Mouse (Mus musculus) hindbrain, embryonic 15.5 days (tissue): ENCODE measurements around the gene 4930432K21Rik. TPM values are rescaled to one million over a fixed set of nuclear protein-coding genes. Genes with fewer than 3 reads are reported as not detected.
A peak's percentile ranks its signal among the peaks of the same experiment; 100 is the strongest.

ENCODE experiments used
- ATAC-seq: fragments of 200-750 bp; cut with Nextera tagmentation; 2 replicates; pipeline ENCODE4 v1.8.0; 2017; ENCODE audit warnings: low read depth, moderate number of reproducible peaks, moderate TSS enrichment; ENCODE audit not compliant: low FRiP score
- H3K27ac ChIP-seq: fragments of 300-500 bp; sonication (generic); replicated peaks from 2 replicates; pipeline ENCODE4 v1.5.1; 2015; ENCODE audit warnings: mild to moderate bottlenecking, inconsistent platforms
- H3K27me3 ChIP-seq: fragments of 300-500 bp; sonication (generic); 2 replicates; pipeline ENCODE4 v1.6.1; 2015; ENCODE audit warnings: control low read depth, inconsistent platforms
- H3K36me3 ChIP-seq: fragments of 300-500 bp; sonication (generic); 2 replicates; pipeline ENCODE4 v1.6.1; 2015; ENCODE audit warnings: control low read depth, inconsistent platforms
- H3K4me1 ChIP-seq: fragments of 300-500 bp; sonication (generic); replicated peaks from 2 replicates; pipeline ENCODE4 v1.6.1; 2015; ENCODE audit warnings: control low read depth, inconsistent platforms
- H3K4me2 ChIP-seq: fragments of 300-500 bp; sonication (generic); 2 replicates; pipeline ENCODE4 v1.6.1; 2015; ENCODE audit warnings: moderate library complexity, mild to moderate bottlenecking, inconsistent platforms
- H3K4me3 ChIP-seq: fragments of 300-500 bp; sonication (generic); 2 replicates; pipeline ENCODE4 v1.5.1; 2015; ENCODE audit warnings: mild to moderate bottlenecking, inconsistent platforms
- H3K9ac ChIP-seq: fragments of 300-500 bp; sonication (generic); 2 replicates; pipeline ENCODE4 v1.6.1; 2015; ENCODE audit warnings: inconsistent platforms
- H3K9me3 ChIP-seq: fragments of 300-500 bp; sonication (generic); 2 replicates; pipeline ENCODE4 v1.6.1; 2016; ENCODE audit warnings: control low read depth, inconsistent platforms
- WGBS: fragments of 180-500 bp; shearing (Covaris S2); methylation state at CpG from one replicate; pipeline ENCODE4 v1.1.7; 2015; 5-methylcytosine and 5-hydroxymethylcytosine counted together
- polyA plus RNA-seq: library from polyadenylated mRNA; unstranded; fragments of >200 nt; fragmentation: Nextera tagmentation; extraction: Ambion mirVana; gene quantifications from 2 replicates; pipeline ENCODE4 v1.2.1, GENCODE M21; 2015

Gene 4930432K21Rik
- polyA plus RNA-seq, 1 experiment from 2014 or later, result 2.3 TPM

GRCm38 (mm10) chr8:84184085-84185043, 36.5 kb downstream of the 4930432K21Rik start:
- Histone ChIP-seq H3K36me3 (no peaks in the 10 kb centered on the region), H3K27me3 (0 out of 2 replicates have a peak, but pooled peaks cover 3% of the 10 kb centered on the region), H3K4me1 (peaks cover 54% of the 10 kb centered on the region), H3K4me2 (peak overlapping the region; percentile 78), H3K9me3 (no peaks in the 10 kb centered on the region), H3K4me3 (peak overlapping the region; percentile 71), H3K27ac (peak overlapping the region; percentile 89), H3K9ac (peak overlapping the region; percentile 86)
- peak; percentile 27; the same call in 1 of the 2 replicates for ATAC-seq
- 15% methylated on average over 21 of the region's 21 CpGs for WGBS

- H3K4me3 ChIP-seq, result peak within 1 kb of the TSS; percentile 71
- 0 out of 2 replicates have a peak, but pooled peaks cover 3% of the 10 kb centered on the region for H3K27me3 ChIP-seq
- no peak for ATAC-seq
- H3K27ac ChIP-seq, result peak within 1 kb of the TSS; percentile 89
- peaks cover 47% of the 10 kb centered on the region for H3K4me1 ChIP-seq
- no peaks in the 10 kb centered on the region for H3K36me3 ChIP-seq
- no peaks in the 10 kb centered on the region for H3K9me3 ChIP-seq
- H3K9ac ChIP-seq, result peak within 1 kb of the TSS; percentile 86
- WGBS, result 95% methylated on average over 7 of the region's 7 CpGs
- H3K4me2 ChIP-seq, result peak within 1 kb of the TSS; percentile 78
Measured at GRCm38 (mm10) chr8:84185117-84185516, 37.3 kb downstream of the 4930432K21Rik start, which contains the start of gene Nanos3. Gene Nanos3, minus strand, starts transcription at chr8:84185217.

- 0 out of 2 replicates have a peak, but pooled peaks have one; percentile 12 for ATAC-seq
- no peak overlapping the region for H3K27ac ChIP-seq
- H3K4me3 ChIP-seq, result peak overlapping the region; percentile 25
- WGBS, result 1% methylated on average over 12 of the region's 12 CpGs
- H3K4me1 ChIP-seq, result peaks cover 33% of the 10 kb centered on the region
- 0 out of 2 replicates have a peak, but pooled peaks cover 3% of the 10 kb centered on the region for H3K27me3 ChIP-seq
- 0 out of 2 replicates have a peak overlapping the region, but pooled peaks have one; percentile 21 for H3K9ac ChIP-seq
- H3K9me3 ChIP-seq, result no peaks in the 10 kb centered on the region
- no peaks in the 10 kb centered on the region for H3K36me3 ChIP-seq
- H3K4me2 ChIP-seq, result peak overlapping the region; percentile 58
Measured at GRCm38 (mm10) chr8:84186547-84186946, 38.7 kb downstream of the 4930432K21Rik start.

DNA sequence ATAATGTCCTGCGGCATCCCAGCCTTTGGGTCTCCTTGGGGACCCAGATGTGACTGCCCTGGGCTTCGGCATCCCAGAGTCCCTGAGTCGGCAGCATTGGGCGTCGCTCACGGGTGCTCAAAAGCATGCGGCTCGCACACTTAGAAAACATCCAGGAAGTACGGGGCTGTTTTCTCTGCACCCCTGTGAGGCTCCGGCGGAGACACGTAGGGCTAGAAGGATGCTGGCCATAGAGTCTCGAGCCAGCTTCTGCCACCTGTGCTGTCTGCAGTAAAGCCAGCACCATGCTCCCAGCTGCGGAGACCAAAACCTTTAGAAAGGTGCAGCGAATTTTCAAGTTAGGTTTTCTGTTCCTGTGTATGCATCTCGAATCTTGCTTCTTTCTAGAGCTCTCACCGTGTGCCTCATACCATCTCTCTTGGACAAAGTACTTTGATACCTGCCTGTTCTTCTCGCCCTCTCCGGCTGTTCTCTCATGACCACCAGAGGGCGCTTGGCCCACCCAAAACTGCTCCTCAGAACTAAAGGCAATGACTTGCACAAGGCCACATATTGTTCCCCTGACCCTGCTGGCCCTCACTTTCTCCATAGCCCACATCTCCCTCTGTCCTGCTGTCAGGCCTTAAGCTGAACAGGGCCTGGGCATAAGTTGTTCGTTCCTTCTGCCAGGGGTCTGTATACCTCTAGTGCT, 39.4 kb downstream of the 4930432K21Rik start:
- Histone ChIP-seq H3K27ac (no peak overlapping the region), H3K36me3 (no peaks in the 10 kb centered on the region), H3K27me3 (0 out of 2 replicates have a peak, but pooled peaks cover 3% of the 10 kb centered on the region), H3K4me1 (peaks cover 29% of the 10 kb centered on the region), H3K4me2 (peak overlapping the region; percentile 58), H3K4me3 (peak overlapping the region; percentile 25), H3K9ac (0 out of 2 replicates have a peak overlapping the region, but pooled peaks have one; percentile 21), H3K9me3 (no peaks in the 10 kb centered on the region)
- ATAC-seq, result no peak
- 4% methylated on average over 21 of the region's 21 CpGs for WGBS

GRCm38 (mm10) chr8:84188671-84189070, 40.8 kb downstream of the 4930432K21Rik start:
- Histone ChIP-seq H3K4me2 (no peak overlapping the region), H3K27ac (no peak overlapping the region), H3K9me3 (no peaks in the 10 kb centered on the region), H3K27me3 (0 out of 2 replicates have a peak, but pooled peaks cover 3% of the 10 kb centered on the region), H3K4me3 (no peak overlapping the region), H3K9ac (no peak overlapping the region), H3K4me1 (peaks cover 28% of the 10 kb centered on the region), H3K36me3 (no peaks in the 10 kb centered on the region)
- ATAC-seq, result no peak
- 88% methylated on average over 10 of the region's 10 CpGs for WGBS

- H3K9me3 ChIP-seq, result no peaks in the 10 kb centered on the region
- peaks cover 22% of the 10 kb centered on the region for H3K4me1 ChIP-seq
- no peak overlapping the region for H3K27ac ChIP-seq
- H3K36me3 ChIP-seq, result no peaks in the 10 kb centered on the region
- H3K27me3 ChIP-seq, result 0 out of 2 replicates have a peak, but pooled peaks cover 3% of the 10 kb centered on the region
- H3K4me3 ChIP-seq, result no peak overlapping the region
- 64% methylated on average over 4 of the region's 4 CpGs for WGBS
- no peak overlapping the region for H3K4me2 ChIP-seq
- H3K9ac ChIP-seq, result no peak overlapping the region
- no peak for ATAC-seq
Measured at GRCm38 (mm10) chr8:84189603-84190002, 41.8 kb downstream of the 4930432K21Rik start.

DNA sequence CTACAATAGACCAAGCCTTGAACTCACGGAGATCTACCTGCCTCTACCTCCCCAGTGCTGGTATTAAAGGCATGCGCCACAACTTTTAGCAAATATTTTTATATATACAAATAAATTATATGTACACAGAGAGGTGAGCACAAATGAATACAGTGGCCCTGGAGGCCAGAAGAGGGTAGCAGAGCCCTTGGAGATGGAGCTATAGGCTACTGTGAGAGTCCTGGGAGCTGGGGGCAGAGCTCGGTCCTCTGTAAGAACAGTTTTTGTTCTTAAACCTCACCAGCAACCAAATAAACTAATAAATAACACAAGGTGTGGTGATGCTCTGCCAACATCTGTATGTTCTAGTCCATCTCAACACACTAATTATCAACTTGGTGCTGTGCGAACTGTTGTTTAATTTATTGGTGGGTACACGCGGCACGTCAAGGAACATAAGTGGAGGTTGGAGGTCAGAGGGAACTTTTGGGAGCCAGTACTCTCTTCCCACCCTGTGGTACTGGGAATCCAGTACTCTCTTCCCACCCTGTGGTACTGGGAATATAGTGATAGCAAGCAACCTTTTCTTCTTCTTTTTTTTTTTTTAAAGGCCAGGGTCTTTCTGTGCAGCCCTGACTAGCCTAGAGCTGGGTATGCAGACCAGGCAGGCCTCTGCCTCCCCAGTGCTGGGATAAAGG, 42.5 kb downstream of the 4930432K21Rik start:
- no peak for ATAC-seq
- WGBS, result 96% methylated on average over 7 of the region's 7 CpGs
- Histone ChIP-seq H3K4me2 (no peak overlapping the region), H3K9me3 (no peaks in the 10 kb centered on the region), H3K27ac (no peak overlapping the region), H3K27me3 (0 out of 2 replicates have a peak, but pooled peaks cover 3% of the 10 kb centered on the region), H3K36me3 (no peaks in the 10 kb centered on the region), H3K4me1 (peaks cover 18% of the 10 kb centered on the region), H3K9ac (no peak overlapping the region), H3K4me3 (no peak overlapping the region)

- H3K4me2 ChIP-seq, result peak overlapping the region; percentile 43
- H3K4me3 ChIP-seq, result no peak overlapping the region
- peaks cover 13% of the 10 kb centered on the region for H3K4me1 ChIP-seq
- no peaks in the 10 kb centered on the region for H3K9me3 ChIP-seq
- H3K36me3 ChIP-seq, result no peaks in the 10 kb centered on the region
- H3K27ac ChIP-seq, result peak overlapping the region; percentile 60
- 37% methylated on average over 13 of the region's 13 CpGs for WGBS
- 0 out of 2 replicates have a peak, but pooled peaks cover 3% of the 10 kb centered on the region for H3K27me3 ChIP-seq
- H3K9ac ChIP-seq, result no peak overlapping the region
- ATAC-seq, result peak; percentile 47
Measured at GRCm38 (mm10) chr8:84192023-84192422, 44.2 kb downstream of the 4930432K21Rik start.

GRCm38 (mm10) chr8:84192555-84192954, 44.7 kb downstream of the 4930432K21Rik start:
- Histone ChIP-seq H3K9ac (no peak overlapping the region), H3K27me3 (0 out of 2 replicates have a peak, but pooled peaks cover under 1% of the 10 kb centered on the region), H3K4me3 (peak overlapping the region; percentile 12), H3K27ac (peak overlapping the region; percentile 60), H3K36me3 (no peaks in the 10 kb centered on the region), H3K4me1 (peaks cover 15% of the 10 kb centered on the region), H3K9me3 (no peaks in the 10 kb centered on the region), H3K4me2 (peak overlapping the region; percentile 43)
- 4% methylated on average over 33 of the region's 33 CpGs for WGBS
- ATAC-seq, result peak; percentile 47; the same call in 1 of the 2 replicates

GRCm38 (mm10) chr8:84193161-84193560, 45.3 kb downstream of the 4930432K21Rik start:
- Histone ChIP-seq H3K36me3 (no peaks in the 10 kb centered on the region), H3K4me1 (peaks cover 21% of the 10 kb centered on the region), H3K4me2 (no peak overlapping the region), H3K4me3 (no peak overlapping the region), H3K27ac (no peak overlapping the region), H3K9me3 (no peaks in the 10 kb centered on the region), H3K27me3 (no peaks in the 10 kb centered on the region), H3K9ac (no peak overlapping the region)
- WGBS, result 74% methylated on average over 4 of the region's 4 CpGs
- ATAC-seq, result no peak

DNA sequence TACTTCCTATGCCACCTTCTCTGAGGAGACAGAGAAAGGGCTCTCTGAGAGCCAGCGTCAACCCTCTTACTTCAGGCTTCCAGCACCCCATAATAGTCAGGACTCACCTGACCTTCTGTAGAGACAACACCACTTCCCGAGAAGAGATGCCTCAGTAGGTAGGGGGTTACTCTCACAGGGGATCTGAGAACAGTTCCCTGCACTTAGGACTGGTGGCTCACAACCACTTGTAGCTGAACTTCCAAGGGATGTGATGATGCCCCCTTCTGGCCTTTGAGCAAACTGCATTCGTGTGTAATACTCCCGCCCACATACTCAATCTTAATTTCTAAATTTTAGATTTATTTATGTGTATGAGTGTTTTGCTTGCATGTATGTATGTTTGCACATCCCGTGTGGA, 45.7 kb downstream of the 4930432K21Rik start:
- Histone ChIP-seq H3K4me2 (no peak overlapping the region), H3K4me3 (no peak overlapping the region), H3K27ac (no peak overlapping the region), H3K36me3 (no peaks in the 10 kb centered on the region), H3K9ac (no peak overlapping the region), H3K4me1 (peaks cover 25% of the 10 kb centered on the region), H3K9me3 (no peaks in the 10 kb centered on the region), H3K27me3 (no peaks in the 10 kb centered on the region)
- no peak for ATAC-seq
- 86% methylated on average over 5 of the region's 5 CpGs for WGBS
